Mouse (Mus musculus) ES-Bruce4 (cell line): ENCODE data around the gene Garnl3. TPM values are rescaled to one million over a fixed set of nuclear protein-coding genes. Genes with fewer than 3 reads are reported as not detected.

Experiments used
- H3K27ac ChIP-seq: 2 replicates; pipeline ENCODE4 v1.5.1; 2012; ENCODE audit warnings: low read length, inconsistent platforms; ENCODE audit not compliant: insufficient read depth
- H3K27me3 ChIP-seq: 2 replicates; pipeline ENCODE4 v1.6.1; 2012; ENCODE audit warnings: mild to moderate bottlenecking, low read length, inconsistent platforms; ENCODE audit not compliant: control insufficient read depth, poor library complexity, insufficient read depth, severe bottlenecking
- H3K36me3 ChIP-seq: 2 replicates; pipeline ENCODE4 v1.6.1; 2012; ENCODE audit warnings: inconsistent platforms, mild to moderate bottlenecking, low read length, moderate library complexity; ENCODE audit not compliant: control insufficient read depth, poor library complexity, insufficient read depth, severe bottlenecking
- H3K4me1 ChIP-seq: one replicate; pipeline ENCODE4 v1.8.1; 2011; ENCODE audit warnings: low read length; ENCODE audit not compliant: control insufficient read depth, insufficient read depth
- H3K4me3 ChIP-seq: 2 replicates; pipeline ENCODE4 v1.5.1; 2011; ENCODE audit warnings: low read depth, mild to moderate bottlenecking, low read length
- H3K9ac ChIP-seq: 2 replicates; pipeline ENCODE4 v1.6.1; 2012; ENCODE audit warnings: low read depth, mild to moderate bottlenecking, inconsistent platforms; ENCODE audit not compliant: poor library complexity, severe bottlenecking
- H3K9me3 ChIP-seq: replicated peaks from 2 replicates; pipeline ENCODE4 v1.6.1; 2012; ENCODE audit warnings: mild to moderate bottlenecking, low read length, inconsistent platforms; ENCODE audit not compliant: control insufficient read depth, poor library complexity, insufficient read depth, severe bottlenecking
- CTCF ChIP-seq: IDR thresholded peaks from one replicate; pipeline ENCODE4 v1.8.1; 2011; ENCODE audit warnings: low read depth, low read length
- EP300 ChIP-seq: IDR thresholded peaks from 2 replicates; pipeline ENCODE4 v1.6.1; 2011; ENCODE audit warnings: low read depth, low read length; ENCODE audit not compliant: insufficient read depth
- POLR2A ChIP-seq: IDR thresholded peaks from one replicate; pipeline ENCODE4 v1.8.1; 2011; ENCODE audit warnings: low read length; ENCODE audit not compliant: insufficient read depth
- polyA plus RNA-seq: library from polyadenylated mRNA; stranded (reverse); fragments of >200 nt; gene quantifications from 2 replicates; pipeline ENCODE4 v1.2.4, GENCODE M21; 2011; ENCODE audit warnings: low read depth; ENCODE audit not compliant: missing spikeins, insufficient read depth, insufficient read length

Garnl3 gene
- polyA plus RNA-seq, 1 experiment = 29.1 TPM

- H3K27me3 ChIP-seq = no peaks in the 10 kb centered on the region
- H3K9ac ChIP-seq = no peak overlapping the region
- no peaks in the 10 kb centered on the region for H3K9me3 ChIP-seq
- no peaks in the 10 kb centered on the region for H3K36me3 ChIP-seq
- no peaks in the 10 kb centered on the region for H3K4me1 ChIP-seq
- H3K27ac ChIP-seq = no peak overlapping the region
- TF ChIP-seq EP300 (no peak), CTCF (no peak), POLR2A (no peak)
- H3K4me3 ChIP-seq = no peak overlapping the region
These were observed 45.5 kb upstream of the Garnl3 start for GRCm38 (mm10) chr2:33176921-33177320.

DNA sequence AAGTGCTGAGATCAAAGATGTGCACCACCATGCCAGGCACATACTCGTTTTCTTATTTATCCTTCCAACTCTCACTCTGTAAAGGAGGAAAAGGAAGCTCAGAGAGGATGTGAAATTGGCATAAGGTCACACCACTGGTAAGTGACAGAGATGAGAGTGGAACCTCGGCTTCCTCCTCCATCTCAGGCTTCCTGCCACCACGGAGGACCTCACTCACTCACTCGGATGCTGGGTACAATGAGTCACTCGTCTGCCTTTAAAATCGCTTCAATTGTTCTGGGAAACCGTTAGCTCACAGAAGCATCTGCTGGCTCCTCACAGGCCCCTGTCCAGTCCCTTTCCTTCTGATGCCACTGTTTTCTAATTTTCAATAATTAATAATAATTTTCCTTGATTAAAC lies 45.1 kb upstream of the Garnl3 start:
- TF ChIP-seq POLR2A = no peak
- TF ChIP-seq EP300 = no peak
- no peak for TF ChIP-seq CTCF
- Histone ChIP-seq H3K4me3 (no peak overlapping the region), H3K9me3 (no peaks in the 10 kb centered on the region)

DNA sequence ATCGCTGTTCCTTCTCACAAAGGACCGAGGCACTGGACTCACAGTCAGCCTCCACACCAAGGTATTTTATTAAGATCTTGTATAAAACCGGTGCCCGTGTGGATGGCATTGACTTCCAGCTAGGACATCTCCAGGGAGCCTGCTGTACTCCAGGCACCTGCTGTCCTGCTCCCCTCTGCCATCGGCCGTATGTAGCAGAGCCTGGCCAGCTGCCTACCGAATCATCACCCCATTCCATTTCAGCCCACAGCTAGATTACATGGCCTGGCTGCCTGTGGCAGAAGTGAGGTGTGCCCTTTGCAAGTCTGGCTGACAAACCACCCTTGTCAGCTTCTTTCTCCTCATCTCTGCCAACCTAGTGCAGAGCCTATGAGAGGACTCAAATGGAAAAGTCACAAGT lies 42.2 kb upstream of the Garnl3 start:
- Histone ChIP-seq H3K36me3 (no peaks in the 10 kb centered on the region), H3K4me1 (no peaks in the 10 kb centered on the region), H3K9me3 (no peaks in the 10 kb centered on the region), H3K27me3 (no peaks in the 10 kb centered on the region), H3K27ac (no peak overlapping the region), H3K4me3 (no peak overlapping the region), H3K9ac (no peak overlapping the region)
- TF ChIP-seq CTCF = no peak
- no peak for TF ChIP-seq EP300
- no peak for TF ChIP-seq POLR2A

More for the DNA sequence above, 45.1 kb upstream of the Garnl3 start:
- Histone ChIP-seq H3K36me3 (no peaks in the 10 kb centered on the region), H3K4me1 (no peaks in the 10 kb centered on the region), H3K27me3 (no peaks in the 10 kb centered on the region), H3K27ac (no peak overlapping the region), H3K9ac (no peak overlapping the region)

- Histone ChIP-seq H3K27me3 (no peaks in the 10 kb centered on the region), H3K4me1 (no peaks in the 10 kb centered on the region), H3K27ac (no peak overlapping the region), H3K4me3 (no peak overlapping the region), H3K9me3 (no peaks in the 10 kb centered on the region), H3K36me3 (no peaks in the 10 kb centered on the region), H3K9ac (no peak overlapping the region)
- TF ChIP-seq EP300 (no peak), CTCF (no peak), POLR2A (no peak)
These were observed 41.7 kb upstream of the Garnl3 start for GRCm38 (mm10) chr2:33173126-33173525.

DNA sequence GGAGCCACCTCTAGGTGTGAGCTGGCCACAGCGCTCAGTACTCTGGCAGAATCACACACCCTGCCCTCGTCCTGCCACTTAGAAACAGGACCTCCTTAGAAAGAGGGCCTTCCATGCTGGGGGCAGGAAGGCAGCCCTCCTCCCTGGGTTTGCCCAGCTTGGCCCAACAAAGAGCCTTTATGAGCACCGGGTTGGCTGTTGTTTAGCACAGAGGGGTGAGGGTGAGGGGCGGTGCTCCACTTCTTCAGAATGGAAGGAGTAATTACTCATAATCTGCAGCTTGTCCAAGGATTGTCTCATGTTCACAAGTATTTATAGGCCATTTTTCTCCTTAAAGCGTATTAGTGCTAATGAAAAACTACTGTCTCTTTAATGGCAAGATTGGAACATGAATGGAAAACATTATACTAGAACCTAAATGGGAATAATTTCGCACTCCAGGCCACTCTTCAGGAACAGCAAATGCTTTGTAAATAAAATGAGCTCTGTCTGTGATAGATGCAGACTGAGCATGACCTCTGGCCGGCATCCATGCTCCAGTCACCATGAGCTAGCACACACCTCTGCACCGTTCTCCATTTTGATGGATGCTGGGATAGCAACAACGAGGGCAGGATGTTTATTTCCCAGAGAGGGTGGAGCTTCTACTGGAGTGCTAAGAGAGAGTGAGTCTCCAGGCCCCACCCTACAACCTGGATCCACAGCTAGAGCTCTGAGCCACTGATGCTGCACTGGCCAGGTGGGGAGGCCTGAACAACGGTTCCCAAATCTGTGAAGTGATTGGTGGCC lies 39.5 kb upstream of the Garnl3 start:
- Histone ChIP-seq H3K9ac (no peak overlapping the region), H3K27me3 (no peaks in the 10 kb centered on the region), H3K36me3 (no peaks in the 10 kb centered on the region), H3K27ac (no peak overlapping the region), H3K4me3 (no peak overlapping the region), H3K9me3 (no peaks in the 10 kb centered on the region), H3K4me1 (no peaks in the 10 kb centered on the region)
- TF ChIP-seq POLR2A (no peak), EP300 (no peak), CTCF (no peak)

- TF ChIP-seq POLR2A (no peak), EP300 (no peak), CTCF (no peak)
- no peak overlapping the region for H3K4me3 ChIP-seq
- H3K27me3 ChIP-seq = no peaks in the 10 kb centered on the region
- no peak overlapping the region for H3K9ac ChIP-seq
- no peaks in the 10 kb centered on the region for H3K9me3 ChIP-seq
- H3K4me1 ChIP-seq = no peaks in the 10 kb centered on the region
- no peak overlapping the region for H3K27ac ChIP-seq
- no peaks in the 10 kb centered on the region for H3K36me3 ChIP-seq
These were observed 38.0 kb upstream of the Garnl3 start for GRCm38 (mm10) chr2:33169445-33169844.
